Mouse (Mus musculus): ENCODE data around the gene B3gnt7.

B3gnt7 gene

DNA sequence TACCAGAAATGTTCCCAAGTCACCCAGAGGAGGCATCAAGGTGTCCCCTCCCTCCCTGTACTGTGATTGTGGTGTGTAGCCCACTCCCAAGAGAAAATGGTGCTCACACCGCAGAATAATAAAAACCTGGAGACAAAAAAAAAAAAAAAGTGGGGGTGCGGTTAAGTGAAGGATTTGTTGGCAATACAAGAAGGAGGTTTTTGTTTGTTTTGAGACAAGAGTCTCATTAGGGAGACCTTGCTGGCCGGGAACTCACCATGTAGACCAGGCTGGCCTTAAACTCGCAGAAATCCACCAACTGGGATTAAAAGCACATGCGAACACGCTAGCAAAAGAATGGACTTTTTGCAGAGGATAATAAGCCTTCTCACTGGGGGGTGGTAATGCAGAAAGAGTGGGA is at the start of gene B3gnt7:
B3gnt7 (plus strand) TSS at position 301 of the 400 bp plus-strand sequence.
- DNase-seq (ENCODE audit: low spot score) = no peak

DNA sequence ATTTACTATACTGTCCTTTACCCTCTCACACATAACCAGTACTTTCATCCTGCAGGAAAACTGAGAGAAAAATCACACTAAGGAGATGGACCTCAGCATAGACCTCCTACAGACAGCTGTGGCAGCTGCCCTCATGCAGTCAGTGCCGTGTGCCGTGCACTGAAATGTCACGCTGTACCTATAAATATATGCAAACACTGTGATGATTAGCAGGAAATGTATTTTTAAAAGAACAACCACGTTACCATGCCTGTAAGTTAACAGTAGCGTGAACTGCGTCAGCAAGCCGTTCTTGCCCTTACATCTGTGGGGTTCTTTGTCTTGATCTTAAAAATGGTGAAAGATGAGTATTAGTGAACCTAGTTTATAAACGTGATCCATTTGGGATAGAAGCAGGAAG is 49.2 kb upstream of the B3gnt7 start:
- no peak for DNase-seq (ENCODE audit: low spot score)

DNA sequence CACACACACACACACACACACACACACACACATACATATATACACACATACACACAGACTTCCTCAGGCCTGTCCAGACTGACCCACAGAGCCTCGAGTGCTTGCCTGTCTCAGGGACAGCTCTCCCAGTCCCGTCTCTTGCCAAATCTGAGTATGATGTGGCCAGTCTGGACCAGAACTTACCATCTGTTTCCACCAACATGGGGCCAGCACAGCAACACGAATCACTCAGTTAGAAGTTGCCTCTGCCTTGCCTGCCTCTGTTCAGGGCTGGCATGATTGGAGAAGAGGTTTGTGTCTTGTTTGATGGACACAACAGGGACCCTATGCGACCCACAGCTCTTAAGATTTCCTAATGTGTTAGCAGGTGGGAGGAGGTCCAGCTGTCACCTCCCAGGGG is 46.3 kb upstream of the B3gnt7 start:
- DNase-seq (ENCODE audit: low spot score) = no peak

DNA sequence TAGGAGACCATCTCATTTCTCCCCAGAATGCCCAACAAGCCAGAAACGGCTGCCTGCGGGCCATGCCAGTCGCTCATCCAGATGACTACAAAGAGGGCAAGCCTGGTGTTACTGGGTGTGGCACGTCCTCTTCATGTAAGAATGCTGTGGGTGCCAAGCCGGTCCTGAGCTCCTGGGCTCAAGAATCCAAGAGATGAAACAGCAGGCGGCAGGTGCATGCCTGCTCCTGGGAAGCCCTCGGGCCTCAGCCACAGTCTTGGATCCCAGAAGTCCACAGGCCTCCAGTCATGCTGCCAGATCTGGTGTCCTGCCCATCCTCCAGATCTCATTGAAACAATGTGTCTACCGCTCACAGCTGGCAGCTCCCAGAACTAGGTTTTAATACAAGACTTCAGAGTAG is 45.4 kb upstream of the B3gnt7 start:
- no peak for DNase-seq (ENCODE audit: low spot score)

DNA sequence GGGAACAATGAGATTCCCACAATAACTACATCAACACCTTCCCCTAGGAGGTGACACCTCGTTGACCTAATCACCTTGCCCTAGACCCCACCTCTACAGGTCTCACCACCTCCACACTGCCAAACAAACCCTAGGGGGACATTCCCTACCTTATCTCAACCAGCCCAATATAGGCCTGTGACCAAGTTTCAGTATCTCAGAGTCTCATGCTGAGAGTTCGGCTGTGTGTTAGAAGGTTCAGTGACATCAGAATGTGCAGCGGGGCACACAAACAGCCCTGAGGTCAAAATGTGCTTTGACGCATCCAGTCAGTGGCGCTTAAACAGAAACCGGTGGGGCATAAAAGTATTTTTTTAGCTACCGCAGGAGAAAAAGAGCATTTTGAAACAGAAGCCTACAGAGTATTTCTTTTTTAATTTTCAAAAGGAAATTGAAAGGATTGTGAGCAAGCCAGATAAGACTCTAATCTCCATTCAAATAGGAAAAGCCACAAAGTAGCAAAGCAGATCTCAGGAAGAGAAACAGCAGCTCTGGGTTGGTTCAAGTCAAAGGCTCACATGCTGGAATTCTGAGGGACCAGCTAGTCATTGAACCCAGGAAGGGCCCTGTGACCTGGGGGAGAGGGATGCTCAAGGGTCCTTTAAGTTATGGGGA is 44.3 kb upstream of the B3gnt7 start:
- DNase-seq (ENCODE audit: low spot score) = no peak

DNA sequence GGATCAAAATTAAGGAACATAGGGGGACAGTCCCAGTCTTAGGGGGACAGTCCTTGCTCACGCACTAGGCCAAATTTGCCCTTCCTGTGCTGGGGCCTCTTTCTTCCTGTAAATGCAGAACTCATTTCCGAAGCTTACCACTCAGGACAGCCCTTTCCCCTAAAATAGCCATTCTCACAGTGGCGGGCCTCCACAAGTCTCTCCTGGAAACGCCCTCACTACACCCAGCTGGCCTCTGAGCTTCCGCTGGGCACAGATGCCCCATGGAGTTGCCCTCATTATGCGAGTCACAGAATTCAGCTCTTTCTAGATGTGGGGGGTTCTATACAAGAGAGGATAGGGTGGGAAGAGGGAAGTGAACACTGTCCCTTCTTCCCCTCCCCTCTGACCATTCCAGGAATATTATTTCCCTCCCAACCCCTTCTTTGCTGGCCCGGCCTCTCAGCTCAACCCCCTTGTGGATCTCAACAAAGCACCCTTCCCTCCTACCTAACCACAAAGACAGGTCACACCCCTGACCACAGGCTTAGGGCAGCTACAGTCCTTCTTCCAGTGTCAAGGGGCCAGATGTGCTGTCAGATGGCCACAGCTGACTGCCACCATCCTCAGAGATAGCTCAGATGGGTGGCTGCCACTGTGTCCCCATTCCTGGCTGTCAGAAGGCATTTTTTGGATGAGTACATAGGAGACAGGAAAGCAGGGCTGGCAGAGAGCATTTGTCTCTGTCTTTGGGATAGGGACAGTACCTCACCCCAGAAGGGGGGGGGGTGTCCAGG is 38.9 kb upstream of the B3gnt7 start:
- peak; percentile 34 for DNase-seq (ENCODE audit: low spot score)

DNA sequence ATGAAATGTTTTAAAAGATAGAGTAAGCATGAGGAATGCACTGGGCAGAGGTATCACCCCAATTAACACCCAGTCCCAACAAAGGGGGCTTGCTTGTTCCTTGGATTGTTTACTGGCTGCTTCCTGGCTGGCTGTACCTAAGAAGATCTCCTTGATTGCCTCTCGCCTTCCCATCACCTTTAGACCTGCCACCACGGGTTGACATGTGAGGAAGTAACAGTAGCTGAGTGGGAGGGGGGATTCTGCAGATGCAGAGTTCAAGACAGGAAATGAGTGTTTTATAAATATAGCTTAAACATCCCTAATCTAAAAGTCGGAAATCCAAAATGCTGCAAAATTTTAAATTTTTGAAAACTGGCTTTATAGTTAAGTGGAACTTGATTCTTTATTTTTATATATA is 37.6 kb upstream of the B3gnt7 start:
- DNase-seq (ENCODE audit: low spot score) = no peak

DNA sequence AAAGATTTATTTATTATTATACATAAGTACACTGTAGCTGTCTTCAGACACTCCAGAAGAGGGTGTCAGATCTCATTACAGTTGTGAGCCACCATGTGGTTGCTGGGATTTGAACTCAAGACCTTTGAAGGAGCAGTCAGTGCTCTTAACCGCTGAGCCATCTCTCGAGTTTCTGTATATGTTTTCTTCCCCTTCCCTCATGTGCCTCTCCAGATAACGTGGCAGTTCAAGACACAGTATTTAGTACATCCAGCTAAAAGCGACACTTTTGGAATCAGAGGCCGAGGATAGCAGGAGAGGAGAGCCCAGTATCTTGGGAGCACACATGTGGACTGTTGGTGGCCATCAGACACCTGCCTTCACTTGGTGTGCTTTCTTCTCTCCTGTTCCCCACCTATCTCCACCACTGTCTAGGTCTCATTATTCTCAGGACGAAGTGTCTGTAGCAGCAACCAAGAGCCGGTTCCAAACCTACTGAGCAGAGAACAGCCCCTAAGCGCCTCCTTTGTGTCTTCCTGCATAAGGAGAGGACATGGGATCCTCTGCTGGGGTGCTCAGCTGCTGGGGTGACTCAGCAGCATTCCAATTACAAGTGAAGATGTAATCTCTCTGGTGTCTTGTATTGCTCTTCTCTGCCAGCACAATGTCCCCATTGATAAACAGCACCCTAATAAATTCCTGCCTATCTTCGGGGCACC is 34.0 kb upstream of the B3gnt7 start:
- no peak for DNase-seq (ENCODE audit: low spot score)

DNA sequence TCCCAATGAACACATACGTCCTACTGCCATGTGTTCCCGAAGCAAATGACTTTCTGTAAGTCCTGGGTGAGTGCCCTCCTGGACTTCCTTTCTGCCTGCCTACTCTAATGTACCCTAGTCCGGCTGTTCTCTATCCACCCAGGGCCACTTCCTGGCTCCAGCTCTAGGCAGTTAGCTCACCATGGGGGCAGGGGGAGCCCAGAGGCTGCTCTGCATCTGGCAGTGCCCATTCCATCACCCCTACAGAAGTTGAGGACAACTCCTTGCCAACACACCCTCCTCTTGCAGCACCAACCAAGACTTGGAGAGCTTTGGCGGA is 33.5 kb upstream of the B3gnt7 start:
- no peak for DNase-seq (ENCODE audit: low spot score)

DNA sequence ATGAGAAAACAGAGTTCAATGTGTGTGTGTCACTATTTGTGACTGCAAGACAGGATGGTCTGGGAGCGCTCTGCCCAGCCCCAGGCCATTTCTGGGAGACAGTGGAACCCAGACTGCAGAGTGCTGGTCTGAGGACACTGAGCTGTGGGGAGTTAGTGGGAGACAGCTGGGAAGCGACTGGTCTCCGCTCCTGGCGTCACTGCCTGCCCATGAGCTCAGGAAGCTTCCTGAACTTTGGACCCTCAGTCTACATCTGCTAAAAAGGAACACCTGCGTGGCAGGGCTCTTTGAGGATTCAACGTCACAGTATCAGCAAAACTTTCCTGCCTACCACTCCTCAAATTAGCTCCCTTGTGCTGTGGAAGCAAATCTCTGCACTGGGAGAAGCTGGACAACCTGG is 30.9 kb upstream of the B3gnt7 start:
- no peak for DNase-seq (ENCODE audit: low spot score)

DNA sequence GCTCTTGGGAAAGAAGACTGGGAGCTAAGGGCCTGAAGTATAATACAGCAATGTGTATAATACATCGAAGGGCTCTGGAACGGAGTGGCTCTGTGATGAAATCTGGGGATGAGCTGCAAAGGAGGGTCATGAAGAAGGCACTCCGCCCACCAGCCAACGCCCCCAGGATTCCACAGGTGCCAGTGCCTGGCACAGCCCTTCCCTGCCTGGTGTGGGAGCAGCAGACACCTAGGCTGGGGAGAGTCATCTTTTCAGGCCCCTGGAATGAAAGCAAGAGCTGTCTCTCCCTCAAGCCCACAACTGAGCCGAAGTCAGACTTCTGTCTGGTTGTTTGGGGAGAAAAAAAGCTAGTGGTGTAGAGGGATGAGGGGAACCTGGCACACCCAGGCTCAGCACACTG is 25.6 kb upstream of the B3gnt7 start:
- no peak for DNase-seq (ENCODE audit: low spot score)

DNA sequence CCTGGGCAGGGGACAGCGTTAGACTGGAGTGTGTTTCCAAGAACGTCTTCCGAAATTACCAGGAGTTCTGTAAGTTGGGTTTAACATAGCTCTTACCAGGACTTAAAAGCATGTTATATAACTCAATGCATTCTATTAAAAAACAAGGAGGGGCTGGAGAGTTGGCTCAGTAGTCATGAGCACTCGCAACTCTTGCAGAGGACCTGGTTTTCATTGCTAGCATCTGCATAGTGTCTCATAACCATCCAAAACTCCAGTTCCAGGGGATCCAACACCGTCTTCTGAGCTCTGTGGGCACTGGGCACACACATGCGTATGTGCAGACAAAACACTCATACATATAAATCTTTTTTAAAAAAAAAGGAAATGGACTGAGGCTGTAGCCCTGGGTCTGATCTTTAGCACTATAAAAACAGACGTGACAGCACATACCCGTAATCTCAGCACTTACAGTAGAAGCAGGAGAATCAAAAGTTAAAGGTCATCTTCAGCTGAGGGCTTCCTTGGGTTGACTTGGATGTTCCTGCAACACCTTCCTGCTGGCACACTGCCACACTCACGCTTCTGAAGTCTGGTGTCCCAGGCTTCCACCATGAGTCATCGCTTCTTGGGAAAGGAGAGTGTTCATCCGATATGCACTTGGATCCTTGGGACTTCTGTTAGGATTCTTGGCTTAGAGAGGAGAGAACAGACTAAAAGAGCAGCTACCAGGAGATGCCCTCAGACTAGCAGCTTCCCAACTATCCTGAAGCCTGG is 20.7 kb upstream of the B3gnt7 start:
- no peak for DNase-seq (ENCODE audit: low spot score)

DNA sequence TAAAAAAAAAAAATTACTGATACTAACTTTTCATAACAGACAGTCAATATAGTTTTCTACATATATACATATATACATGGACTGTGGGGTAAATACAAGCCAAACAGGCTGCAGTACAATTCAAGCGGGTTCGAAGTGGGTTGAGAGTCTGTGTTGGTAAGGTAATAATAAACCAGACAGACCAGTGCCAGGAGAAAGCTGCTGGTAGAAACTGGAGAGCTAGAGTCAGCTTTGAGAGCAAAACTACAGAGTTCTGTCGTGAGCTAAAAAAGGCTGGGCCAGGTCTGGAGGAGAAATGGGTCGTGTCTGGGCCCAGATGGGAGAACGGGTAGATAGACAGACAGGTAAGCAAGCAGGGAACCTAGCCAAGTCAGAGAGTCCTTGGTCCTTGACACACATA is 18.5 kb upstream of the B3gnt7 start:
- no peak for DNase-seq (ENCODE audit: low spot score)

DNA sequence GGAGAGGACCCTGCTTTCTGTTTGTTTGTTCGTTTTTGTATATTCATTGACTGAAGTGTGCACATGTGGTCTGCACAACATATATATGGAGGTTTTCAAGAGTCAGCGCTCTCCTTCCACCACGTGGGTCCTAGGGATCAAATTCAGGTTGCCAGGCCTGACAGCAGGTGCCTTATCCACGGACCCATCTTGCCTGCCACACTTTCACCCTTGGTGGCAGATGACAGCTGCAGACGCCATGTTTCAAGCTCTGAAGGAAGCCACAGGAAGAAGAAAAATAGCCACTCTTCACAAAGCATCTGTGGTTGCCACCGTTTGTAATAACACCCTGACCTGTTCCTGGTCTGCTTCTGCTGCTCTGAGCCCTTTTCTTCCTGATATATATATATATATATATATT is 17.3 kb upstream of the B3gnt7 start:
- no peak for DNase-seq (ENCODE audit: low spot score)

DNA sequence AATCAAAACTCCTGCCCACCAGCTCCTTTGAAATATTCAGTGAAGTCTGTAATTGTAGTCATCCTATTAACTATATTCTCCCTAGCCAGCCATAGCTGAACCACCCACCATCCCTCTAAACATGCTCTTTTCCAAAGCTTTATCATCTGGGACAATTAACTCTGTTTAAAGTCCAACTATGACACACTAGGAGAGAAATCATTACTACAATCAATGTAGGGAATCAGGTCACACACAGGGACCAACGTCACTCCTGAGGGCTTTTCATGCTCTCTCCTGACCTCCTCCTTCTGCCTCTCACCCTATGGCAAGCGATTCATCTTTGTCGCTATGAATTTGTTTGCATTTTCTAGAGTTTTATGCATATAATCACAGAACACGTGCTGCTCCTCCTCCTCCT is 15.2 kb upstream of the B3gnt7 start:
- DNase-seq (ENCODE audit: low spot score) = no peak

DNA sequence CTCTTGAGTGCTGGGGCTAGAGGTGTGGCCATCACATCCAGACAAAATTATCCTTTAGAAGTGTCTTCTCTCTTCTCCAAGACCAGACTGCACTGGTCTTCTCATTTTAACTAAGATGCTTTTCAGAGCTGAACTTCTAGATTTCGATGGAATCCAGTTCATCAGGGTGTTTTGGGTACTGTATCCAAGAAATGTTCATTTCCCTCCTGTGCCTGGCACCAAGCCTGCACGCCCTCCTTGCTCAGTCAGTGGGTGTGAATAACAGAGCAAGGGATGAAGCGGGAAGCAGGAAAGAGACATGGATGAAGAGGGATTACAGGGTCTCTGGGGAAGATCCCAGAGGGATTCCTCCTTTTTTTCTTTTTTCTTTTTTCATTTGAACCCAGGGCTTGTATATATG is 12.2 kb upstream of the B3gnt7 start:
- DNase-seq (ENCODE audit: low spot score) = no peak

DNA sequence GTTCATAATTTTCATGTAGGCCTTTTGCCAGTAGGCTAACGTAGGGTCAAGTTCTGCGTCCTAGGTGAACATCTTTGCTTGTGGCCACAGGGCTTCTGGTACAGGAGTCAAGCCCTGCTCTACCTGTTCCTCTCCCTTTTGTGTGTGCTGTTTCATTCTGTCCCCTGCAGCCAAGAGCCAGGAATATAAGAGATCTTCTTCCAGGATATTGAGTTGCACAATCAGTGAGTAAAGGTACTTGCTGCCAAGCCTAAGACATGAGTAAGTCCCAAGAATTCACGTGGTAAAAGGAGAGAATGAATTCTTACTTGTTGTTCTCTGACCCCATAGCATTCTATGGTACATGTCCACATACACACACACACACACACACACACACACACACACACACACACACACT is 9.5 kb upstream of the B3gnt7 start:
- DNase-seq (ENCODE audit: low spot score) = no peak

DNA sequence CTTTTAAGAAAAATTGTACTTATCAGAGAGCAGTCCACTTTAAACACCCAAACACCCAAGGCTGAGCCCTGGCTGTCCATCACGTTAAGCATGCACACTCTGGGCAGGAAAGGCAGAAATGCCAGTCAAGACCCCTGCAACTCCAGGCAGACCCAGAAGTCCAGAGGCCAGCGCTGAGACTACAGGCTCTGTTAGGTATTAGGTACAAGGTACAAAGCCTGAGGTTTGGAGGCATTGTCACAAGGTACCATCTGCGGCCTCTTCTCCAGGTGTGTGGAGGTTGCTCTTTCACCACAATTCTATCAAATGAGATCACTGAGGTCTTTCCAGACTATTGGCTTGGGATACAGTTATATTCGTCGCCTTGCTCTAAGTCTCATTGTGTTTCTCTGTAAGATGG is 8.8 kb upstream of the B3gnt7 start:
- no peak for DNase-seq (ENCODE audit: low spot score)

DNA sequence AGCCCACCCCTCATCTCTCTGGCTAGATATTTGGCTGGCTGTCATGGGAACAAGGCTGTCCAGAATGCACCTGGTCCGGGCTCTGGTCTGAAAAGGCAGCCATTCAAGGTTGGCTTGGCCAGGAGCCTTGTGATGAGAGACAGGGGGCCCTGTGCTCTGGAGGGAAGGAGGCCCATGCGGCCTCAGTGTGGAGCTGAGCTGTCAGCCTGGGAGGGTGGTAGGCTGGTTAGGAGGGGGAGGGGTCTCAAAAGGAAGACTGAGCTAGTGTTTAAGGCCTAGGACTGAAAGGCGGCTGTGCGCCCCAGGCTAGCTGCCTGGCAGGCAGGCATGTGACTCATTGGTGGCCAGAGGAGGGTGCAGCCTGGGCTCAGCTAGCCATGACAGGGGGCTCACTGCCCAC is 8.2 kb upstream of the B3gnt7 start:
- DNase-seq (ENCODE audit: low spot score) = no peak

DNA sequence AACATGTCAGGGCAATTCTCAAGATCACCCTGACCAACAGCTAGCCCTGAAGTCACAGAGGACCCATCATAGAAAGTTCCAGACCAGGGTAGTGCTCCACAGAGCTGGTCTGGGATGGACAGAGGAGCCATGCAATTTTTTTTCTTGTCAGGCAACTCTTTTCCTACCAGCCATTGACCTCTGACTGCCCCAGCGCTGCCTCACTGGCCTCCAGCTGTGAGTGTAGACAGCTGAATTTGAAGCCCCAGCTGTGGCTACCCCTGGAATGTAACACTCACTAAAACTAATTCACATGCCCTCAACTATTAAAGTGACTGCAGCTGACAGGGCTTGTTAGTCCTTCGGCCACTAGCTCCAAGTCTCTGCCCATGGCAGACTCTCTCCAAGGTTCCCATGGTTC is 2.5 kb upstream of the B3gnt7 start:
- DNase-seq (ENCODE audit: low spot score) = no peak

DNA sequence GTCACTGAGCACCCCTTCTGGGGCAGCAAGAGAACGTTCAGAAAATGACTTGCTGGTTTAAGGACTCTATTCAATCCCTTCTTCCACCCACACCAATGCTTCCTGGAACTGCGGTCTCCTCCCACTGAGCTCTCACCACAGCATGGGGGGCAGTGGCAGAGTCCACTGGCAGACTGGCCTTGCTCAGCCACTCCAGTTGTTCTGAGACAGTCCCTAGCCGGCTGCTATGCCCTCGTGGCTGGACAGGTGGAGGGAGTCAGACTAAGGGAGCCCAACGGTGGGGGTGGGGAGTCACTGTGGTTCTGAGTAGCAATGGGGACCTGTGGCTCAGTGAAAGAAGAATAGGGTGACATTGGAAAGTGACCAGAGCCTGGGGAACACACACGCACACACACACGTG is 1.9 kb upstream of the B3gnt7 start:
- DNase-seq (ENCODE audit: low spot score) = no peak

DNA sequence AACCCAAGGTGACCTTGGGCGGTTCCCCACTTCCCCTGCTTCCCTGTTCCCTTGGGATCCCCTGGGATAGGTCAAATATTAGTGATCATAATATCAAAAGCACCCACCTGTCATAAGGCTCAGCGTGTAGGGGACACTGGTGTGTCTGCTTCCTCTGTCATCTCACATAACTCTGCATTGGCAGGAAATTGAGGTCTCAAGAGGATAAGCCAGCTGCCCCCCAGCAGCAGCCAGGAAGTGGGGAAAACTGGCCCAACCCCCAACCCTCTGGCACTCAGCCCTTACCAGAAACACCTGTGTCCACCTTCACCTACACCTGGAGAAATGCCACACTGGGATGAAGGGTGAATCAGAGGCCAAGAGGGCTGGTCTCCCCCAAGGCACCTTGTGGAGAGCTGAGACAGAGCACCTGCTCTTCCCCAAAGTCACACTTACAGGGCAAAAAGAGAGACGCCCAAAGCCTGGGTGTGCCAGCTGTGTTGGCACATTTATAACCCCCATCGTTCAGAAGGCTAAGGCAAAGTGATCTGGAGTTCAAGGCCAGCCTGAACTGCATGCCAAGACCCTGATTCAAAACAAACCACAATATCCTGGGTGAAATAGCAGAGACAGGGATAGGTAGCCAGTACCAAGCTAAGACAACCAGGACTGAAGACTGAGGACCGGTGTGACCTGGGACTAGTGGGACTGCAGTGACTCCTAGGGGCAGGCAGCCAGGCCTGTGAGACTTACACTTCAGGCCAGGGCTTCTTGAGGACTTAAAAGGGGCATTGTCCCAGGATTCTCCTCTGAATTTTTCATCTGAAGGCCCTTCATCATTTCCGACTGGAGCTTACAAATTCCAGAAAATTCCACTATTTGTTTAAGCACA is 1.2 kb upstream of the B3gnt7 start:
- no peak for DNase-seq (ENCODE audit: low spot score)
